Mouse (Mus musculus) neutrophil, adult 65 days (primary cell): ENCODE measurements around the gene Eef2. TPM values are rescaled to one million over a fixed set of nuclear protein-coding genes. Genes with fewer than 3 reads are reported as not detected.

Source experiments
- total RNA-seq: library from RNA; stranded (reverse); gene quantifications from 2 replicates; pipeline ENCODE4 v1.2.4, GENCODE M21; 2023

Gene Eef2
- 599 and 665 TPM in 2 replicates for total RNA-seq

GRCm38 (mm10) chr10:81176466-81177271, at the start of gene Eef2:
Eef2 (plus strand) TSS chr10:81176631.

GRCm38 (mm10) chr10:81134966-81135681, 41.3 kb upstream of the Eef2 start, which contains the start of gene Zbtb7a:
Zbtb7a (plus strand) TSS chr10:81135220.

GRCm38 (mm10) chr10:81167200-81168086, 9.0 kb upstream of the Eef2 start, which contains the start of gene Pias4:
Pias4 (minus strand) TSS chr10:81167923.

GRCm38 (mm10) chr10:81182336-81183333, 6.2 kb downstream of the Eef2 start, which contains the start of gene Dapk3:
Dapk3 (plus strand) TSS chr10:81183005.

GRCm38 (mm10) chr10:81183805-81184204, 7.4 kb downstream of the Eef2 start, which contains the start of gene 4930442H23Rik:
4930442H23Rik (minus strand) TSS chr10:81183849.

GRCm38 (mm10) chr10:81201807-81202758, 25.7 kb downstream of the Eef2 start, which contains the start of gene Nmrk2:
Nmrk2 (minus strand) TSS chr10:81202051.

GRCm38 (mm10) chr10:81230438-81231332, 54.3 kb downstream of the Eef2 start, which contains the start of gene Atcay:
Atcay (minus strand) TSS chr10:81230833.

Other genes with a start within 250 kb of the Eef2 start
- gene Gadd45b, start 246.6 kb upstream of the Eef2 start, total RNA-seq: 50.6 and 86.7 TPM in 2 replicates
- gene Gng7, start 161.7 kb upstream of the Eef2 start, total RNA-seq: 0.23 and 0.92 TPM in 2 replicates
- gene Diras1, start 151.0 kb upstream of the Eef2 start, total RNA-seq: not detected in 2 replicates
- gene Slc39a3, start 139.2 kb upstream of the Eef2 start, total RNA-seq: 11.5 and 13.1 TPM in 2 replicates
- 47.2 and 56.7 TPM in 2 replicates for gene Sgta, start 116.5 kb upstream of the Eef2 start, total RNA-seq
- 4.0 TPM in 2 replicates for gene Thop1, start 106.6 kb upstream of the Eef2 start, total RNA-seq
- 0.25 and 0.34 TPM in 2 replicates for gene Creb3l3, start 77.8 kb upstream of the Eef2 start, total RNA-seq
- 72.4 and 96.2 TPM in 2 replicates for gene Map2k2, start 70.7 kb upstream of the Eef2 start, total RNA-seq
- 58.8 and 72.8 TPM in 2 replicates for gene Zbtb7a, start 41.4 kb upstream of the Eef2 start, total RNA-seq
- 27.7 and 33.9 TPM in 2 replicates for gene Pias4, start 8.7 kb upstream of the Eef2 start, total RNA-seq
- 22.3 and 31.6 TPM in 2 replicates for gene Dapk3, start 6.4 kb downstream of the Eef2 start, total RNA-seq
- gene 4930442H23Rik, start 7.2 kb downstream of the Eef2 start, total RNA-seq: not detected in 2 replicates
- not detected in 2 replicates for gene Nmrk2, start 25.4 kb downstream of the Eef2 start, total RNA-seq
- not detected in 2 replicates for gene Atcay, start 54.2 kb downstream of the Eef2 start, total RNA-seq
- gene Zfr2, start 56.5 kb downstream of the Eef2 start, total RNA-seq: 0.14 and 0.54 TPM in 2 replicates
- 5.3 and 8.3 TPM in 2 replicates for gene Matk, start 76.3 kb downstream of the Eef2 start, total RNA-seq
- gene Mrpl54, start 90.3 kb downstream of the Eef2 start, total RNA-seq: 20.7 and 28.0 TPM in 2 replicates
- gene Apba3, start 90.3 kb downstream of the Eef2 start, total RNA-seq: 21.8 and 26.0 TPM in 2 replicates
- gene Tjp3, start 115.0 kb downstream of the Eef2 start, total RNA-seq: 6.9 and 8.6 TPM in 2 replicates
- 89.4 and 124 TPM in 2 replicates for gene Pip5k1c, start 116.3 kb downstream of the Eef2 start, total RNA-seq
- gene Cactin, start 144.5 kb downstream of the Eef2 start, total RNA-seq: 26.4 and 33.1 TPM in 2 replicates
- 0.47 TPM in 1 of 2 replicates, not detected in the other for gene Tbxa2r, start 152.1 kb downstream of the Eef2 start, total RNA-seq
- not detected in 2 replicates for gene Gipc3, start 166.6 kb downstream of the Eef2 start, total RNA-seq
- gene Hmg20b, start 173.8 kb downstream of the Eef2 start, total RNA-seq: 38.3 and 47.1 TPM in 2 replicates
- 26.6 and 28.7 TPM in 2 replicates for gene Mfsd12, start 180.9 kb downstream of the Eef2 start, total RNA-seq
- 6.0 and 7.1 TPM in 2 replicates for gene 4930404N11Rik, start 189.2 kb downstream of the Eef2 start, total RNA-seq
- 50.3 and 54.1 TPM in 2 replicates for gene Fzr1, start 201.9 kb downstream of the Eef2 start, total RNA-seq
- 22.1 and 26.0 TPM in 2 replicates for gene Dohh, start 207.8 kb downstream of the Eef2 start, total RNA-seq
- 2.0 and 2.2 TPM in 2 replicates for gene Gm48551, start 207.8 kb downstream of the Eef2 start, total RNA-seq
- gene Gm48552, start 212.4 kb downstream of the Eef2 start, total RNA-seq: 0.91 TPM in 1 of 2 replicates, not detected in the other
- 5.1 and 6.8 TPM in 2 replicates for gene Smim24, start 216.4 kb downstream of the Eef2 start, total RNA-seq